Mouse (Mus musculus) cerebellum, adult 2 months (tissue): ENCODE measurements around the gene Parp8.

Experiments
- CTCF ChIP-seq: fragments of 200-500 bp; IDR thresholded peaks from 2 replicates; pipeline ENCODE4 v1.5.1; 2011; ENCODE audit warnings: low read depth, mild to moderate bottlenecking, control low read depth, low read length, moderate library complexity, borderline replicate concordance; ENCODE audit not compliant: insufficient read depth
- POLR2A ChIP-seq: fragments of 200-500 bp; IDR thresholded peaks from 2 replicates; pipeline ENCODE4 v1.6.1; 2011; ENCODE audit warnings: low read length, control low read depth, borderline replicate concordance; ENCODE audit not compliant: insufficient read depth

DNA sequence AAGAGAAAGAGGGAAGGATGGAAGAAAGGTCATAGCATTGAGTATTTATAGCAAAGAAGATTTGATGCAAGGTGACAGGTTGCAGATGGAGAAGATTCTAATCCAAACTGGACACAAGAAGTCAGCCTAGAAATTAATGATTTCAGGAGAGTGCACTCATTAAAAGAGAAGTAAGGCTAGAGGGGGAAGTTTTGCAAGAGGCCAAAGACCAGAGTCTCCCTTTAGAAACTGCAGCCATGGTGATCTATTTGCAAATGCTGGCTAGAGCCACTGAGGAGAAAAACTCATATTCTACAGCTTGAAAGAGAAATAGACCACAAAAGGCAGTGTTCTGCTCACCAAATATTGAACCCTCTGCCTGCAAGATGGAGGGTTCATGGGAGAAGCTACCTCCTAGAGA lies 194.4 kb downstream of the Parp8 start:
- TF ChIP-seq POLR2A (no peak), CTCF (no peak)
